In the genomic region with DNA sequence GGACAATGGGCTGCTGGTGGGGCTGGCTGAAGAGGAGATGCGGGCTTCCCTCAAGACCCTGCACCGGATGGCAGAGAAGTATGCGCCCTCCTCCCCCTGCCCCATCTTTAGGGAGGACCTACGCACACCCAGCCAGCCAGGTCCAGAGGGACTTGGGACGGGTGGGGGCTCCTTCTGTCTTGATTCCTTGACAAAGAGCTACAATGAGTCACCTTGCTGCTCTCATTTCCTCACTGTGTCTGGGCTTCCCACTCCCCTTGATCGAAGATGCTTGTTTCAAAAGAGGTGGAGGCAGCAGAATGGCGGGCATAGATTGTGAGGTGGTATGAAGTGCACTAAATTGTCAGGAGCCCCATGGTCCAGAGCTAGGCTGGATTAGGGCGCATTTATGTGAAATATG, we compare ENCODE assay signal across 18 mouse cellular contexts. TPM values are rescaled to one million over a fixed set of nuclear protein-coding genes. Genes with fewer than 3 reads are reported as not detected.
"Had no signal": no experiment of that assay in that cellular context is flagged by ENCODE, and none has a peak within 500 bp of the region (broad histone marks: within the 10 kb centered on the region; RNA-seq: fewer than 3 reads in every experiment).

No protein-coding gene starts in this region.

- ATAC-seq: liver, postnatal 0 days; midbrain, embryonic 16.5 days had no signal

- H3K4me2 ChIP-seq: liver, embryonic 13.5 days; lung, embryonic 14.5 days; midbrain, embryonic 12.5 days; neural tube, embryonic 13.5 days; stomach, embryonic 15.5 days had no signal

- H3K9ac ChIP-seq: liver, embryonic 13.5 days; liver, embryonic 15.5 days; liver, postnatal 0 days; lung, embryonic 14.5 days; midbrain, embryonic 12.5 days; neural tube, embryonic 13.5 days; stomach, embryonic 15.5 days had no signal

- DNase-seq: liver, embryonic 13.5 days; liver, postnatal 0 days; lung, embryonic 14.5 days; lung, postnatal 10 days; lung, postnatal 4 days; midbrain, embryonic 14.5 days; right cerebral cortex, postnatal 14 days; thymus, adult 2 months; thymus, postnatal 25 days; thymus, postnatal 4 days had no signal

- H3K4me3 ChIP-seq: liver, embryonic 13.5 days; liver, embryonic 15.5 days; midbrain, embryonic 10.5 days; midbrain, embryonic 12.5 days; neural tube, embryonic 13.5 days; stomach, embryonic 15.5 days had no signal

- H3K27ac ChIP-seq: liver, embryonic 13.5 days; midbrain, embryonic 10.5 days; midbrain, embryonic 12.5 days; neural tube, embryonic 13.5 days; stomach, embryonic 15.5 days; stomach, postnatal 0 days had no signal

- H3K27me3 ChIP-seq: liver, embryonic 13.5 days; liver, embryonic 15.5 days; midbrain, embryonic 12.5 days; neural tube, embryonic 13.5 days; stomach, embryonic 15.5 days had no signal

- H3K9me3 ChIP-seq: liver, embryonic 13.5 days; liver, embryonic 15.5 days; midbrain, embryonic 10.5 days; midbrain, embryonic 12.5 days; neural tube, embryonic 13.5 days; stomach, embryonic 15.5 days had no signal

RNA-seq across cellular contexts. Expression of gene Rsph9, which starts 20.3 kb away (rescaled TPM):
- total RNA-seq: neutrophil, adult 5-6 weeks had no signal
